Mouse (Mus musculus) adrenal gland, postnatal 10 days (tissue): ENCODE results near the gene Tas2r114. TPM values are rescaled to one million over a fixed set of nuclear protein-coding genes. Genes with fewer than 3 reads are reported as not detected.

Experiments used
- DNase-seq: peaks from one replicate; pipeline ENCODE4 v3.0.0; 2021; ENCODE audit warnings: mixed read lengths
- long read RNA-seq, 2 experiments: library from polyadenylated mRNA; stranded (forward); transcript quantifications; one replicate each; pipeline ENCODE4 v2.0.0; 2021
- total RNA-seq, 2 experiments: library from RNA; stranded (reverse); gene quantifications; 2 replicates each; pipeline ENCODE4 v1.2.3; 2021

Gene Tas2r114
- total RNA-seq = not detected
- long read RNA-seq, experiment 1 = 0 reads
- long read RNA-seq, experiment 2 = 0 reads

- DNase-seq = no peak
These were observed at the start of gene Tas2r114 for GRCm38 (mm10) chr6:131689963-131690362. Tas2r114 (minus strand) TSS chr6:131690063.

DNA sequence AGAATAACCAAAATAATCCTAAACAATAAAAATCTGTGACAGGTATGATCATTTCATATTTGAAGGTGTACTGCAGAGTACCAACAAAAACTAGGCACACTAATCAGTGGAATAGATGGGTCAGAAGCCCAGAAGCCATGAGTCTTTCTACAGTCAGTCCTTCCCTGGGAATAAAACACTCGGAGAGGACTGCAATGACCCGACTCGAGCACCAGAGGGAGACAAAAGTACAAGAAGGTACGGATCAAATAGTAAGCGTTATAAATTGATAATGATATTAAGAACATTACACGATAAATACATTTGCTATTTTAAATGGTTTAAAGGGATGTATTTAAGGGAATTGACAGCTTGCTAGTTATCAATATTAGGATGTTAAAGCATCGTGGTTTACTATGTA is 22.9 kb upstream of the Tas2r114 start:
- no peak for DNase-seq

DNA sequence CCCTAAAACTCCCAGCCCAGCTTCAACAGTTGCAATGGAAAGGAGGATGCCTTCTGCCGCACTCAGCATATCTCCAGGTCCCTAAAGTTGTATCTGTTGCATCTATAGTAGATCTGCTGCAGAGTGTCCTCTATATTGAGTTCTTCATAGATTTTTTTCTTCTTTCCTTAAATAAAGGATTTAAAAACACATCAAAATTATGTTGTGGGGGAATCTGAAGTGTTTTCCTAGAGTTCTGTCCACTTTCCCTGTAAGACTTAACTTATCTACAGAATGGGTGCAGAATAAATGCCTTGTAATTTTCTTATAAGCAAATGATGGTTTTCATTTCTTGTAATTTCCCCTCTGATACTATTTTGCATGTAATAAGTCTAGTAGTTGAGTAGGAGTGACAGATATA is 2.5 kb downstream of the Tas2r114 start, which contains the start of gene Tas2r105:
TSS of gene Tas2r105 (minus strand) at position 101 of the 400 bp plus-strand sequence.
- no peak for DNase-seq

DNA sequence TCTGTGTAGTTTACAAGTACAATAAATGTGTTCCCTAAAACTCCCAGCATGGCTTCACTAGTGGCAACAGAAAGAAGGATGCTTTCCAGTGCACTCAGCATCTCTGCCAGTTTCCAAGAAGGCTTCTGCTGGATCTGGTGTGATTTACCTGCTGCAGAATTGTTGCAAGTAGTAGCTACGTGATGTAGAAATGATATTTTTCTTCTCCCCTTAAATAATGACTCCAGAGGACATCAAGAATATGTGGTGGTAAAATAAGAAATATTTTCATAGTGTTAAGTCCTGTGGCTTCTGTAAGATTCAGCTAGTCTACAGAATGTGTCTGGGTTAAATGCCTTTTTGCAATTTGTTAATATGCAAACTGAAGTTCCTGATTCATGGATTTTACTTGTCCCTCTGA is 4.2 kb downstream of the Tas2r114 start, which contains the start of gene Tas2r104:
TSS of gene Tas2r104 (minus strand) at position 101 of the 400 bp plus-strand sequence.
- no peak for DNase-seq

DNA sequence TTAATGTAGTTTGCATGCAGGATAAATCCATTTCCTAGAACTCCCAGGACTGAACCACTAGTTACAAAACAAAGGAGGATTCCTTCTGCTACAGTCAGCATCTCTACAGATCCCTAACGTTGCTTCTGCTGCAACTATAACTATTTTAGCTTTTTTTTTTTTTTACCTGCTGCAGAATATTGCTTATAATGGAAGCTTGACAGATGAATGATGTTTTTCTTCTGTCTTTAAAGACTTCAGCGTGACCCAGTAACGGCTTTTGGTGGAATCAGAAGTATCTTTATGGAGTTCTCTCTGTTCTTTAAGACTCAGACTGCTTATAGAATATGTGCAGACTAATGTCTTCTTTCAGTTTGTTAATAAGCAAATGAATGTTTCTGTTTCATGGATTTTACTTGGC is 11.1 kb downstream of the Tas2r114 start, which contains the start of gene Tas2r106:
TSS of gene Tas2r106 (minus strand) at position 101 of the 400 bp plus-strand sequence.
- no peak for DNase-seq

DNA sequence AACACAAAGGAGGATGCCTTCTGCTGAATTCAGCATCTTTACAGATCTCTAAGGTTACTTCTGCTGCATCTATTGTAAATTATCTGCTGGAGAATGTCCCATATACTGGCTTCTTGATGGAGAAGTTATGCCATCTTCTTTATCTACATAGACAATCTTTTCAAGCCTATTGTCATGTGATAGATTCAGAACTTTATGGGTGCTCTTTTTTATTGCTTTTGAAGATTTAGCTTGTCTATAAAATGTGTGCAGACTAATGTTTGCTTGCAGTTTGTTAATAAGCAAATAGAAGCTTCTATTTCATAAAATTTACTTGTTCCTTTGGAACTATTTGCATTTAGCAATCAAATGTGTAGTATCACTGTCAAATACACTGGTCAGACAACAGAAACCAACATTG is 29.8 kb downstream of the Tas2r114 start, which contains the start of gene Tas2r107:
TSS of gene Tas2r107 (minus strand) at position 101 of the 400 bp plus-strand sequence.
- DNase-seq = no peak

Other genes with a start within 250 kb of the Tas2r114 start
- not detected for gene 5430401F13Rik, start 203.7 kb downstream of the Tas2r114 start, total RNA-seq
- not detected for gene Gm6619, start 203.7 kb downstream of the Tas2r114 start, total RNA-seq
- not detected for gene Tas2r130, start 59.2 kb downstream of the Tas2r114 start, total RNA-seq
- gene Tas2r107, start 29.9 kb downstream of the Tas2r114 start, total RNA-seq = not detected
- gene Tas2r106, start 11.2 kb downstream of the Tas2r114 start, total RNA-seq = not detected
- not detected for gene Tas2r104, start 4.3 kb downstream of the Tas2r114 start, total RNA-seq
- not detected for gene Tas2r105, start 2.6 kb downstream of the Tas2r114 start, total RNA-seq